Mouse (Mus musculus) heart, embryonic 14.5 days (tissue): ENCODE measurements at regions not wholly inside any gene's neighbourhood (a gene's known extent, or its start where the extent isn't known, plus 50 kb on each side); places are given as distances from the start of the nearest gene placed in this dataset.

Source experiments
- ATAC-seq: fragments of 200-750 bp; cut with Nextera tagmentation; 2 replicates; pipeline ENCODE4 v1.8.0; 2017; ENCODE audit warnings: low read depth, moderate TSS enrichment; ENCODE audit not compliant: insufficient number of reproducible peaks, insufficient read depth, low FRiP score
- H3K27ac ChIP-seq, 2 experiments: fragments of 200-500 bp in 1 of 2; fragments of 300-500 bp in 1 of 2; sonication (generic) in 1 of 2; replicated peaks in 1 of 2; 2 replicates each; pipeline ENCODE4 v1.5.1; 2012 to 2014; ENCODE audit warnings: low read depth in 2 of 2, low read length in 2 of 2, control low read depth in 1 of 2, mild to moderate bottlenecking in 1 of 2, mixed read lengths in 1 of 2; ENCODE audit not compliant: control insufficient read depth in 1 of 2, insufficient read depth in 1 of 2
- H3K27me3 ChIP-seq: fragments of 300-500 bp; sonication (generic); 2 replicates; pipeline ENCODE4 v1.6.1; 2014; ENCODE audit warnings: mild to moderate bottlenecking, low read length, control low read depth; ENCODE audit not compliant: control insufficient read depth, insufficient read depth
- H3K36me3 ChIP-seq: fragments of 300-500 bp; sonication (generic); 2 replicates; pipeline ENCODE4 v1.6.1; 2014; ENCODE audit warnings: mild to moderate bottlenecking, control low read depth, low read length, mixed read lengths; ENCODE audit not compliant: control insufficient read depth, insufficient read depth
- H3K4me1 ChIP-seq, 2 experiments: fragments of 200-500 bp in 1 of 2; fragments of 300-500 bp in 1 of 2; sonication (generic) in 1 of 2; 2 replicates each; pipeline ENCODE4 v1.6.1; 2012 to 2014; ENCODE audit warnings: low read length in 2 of 2, control low read depth in 1 of 2, mixed read lengths in 1 of 2; ENCODE audit not compliant: control insufficient read depth in 2 of 2, insufficient read depth in 2 of 2
- H3K4me2 ChIP-seq: fragments of 300-500 bp; sonication (generic); 2 replicates; pipeline ENCODE4 v1.6.1; 2014; ENCODE audit warnings: mild to moderate bottlenecking, low read length
- H3K4me3 ChIP-seq, 2 experiments: fragments of 200-500 bp in 1 of 2; fragments of 300-500 bp in 1 of 2; sonication (generic) in 1 of 2; 2 replicates each; pipeline ENCODE4 v1.5.1; 2012 to 2014; ENCODE audit warnings: low read length in 2 of 2, mild to moderate bottlenecking in 2 of 2, control low read depth in 1 of 2, low read depth in 1 of 2, moderate library complexity in 1 of 2; ENCODE audit not compliant: control insufficient read depth in 1 of 2, insufficient read depth in 1 of 2
- H3K9ac ChIP-seq: fragments of 300-500 bp; sonication (generic); 2 replicates; pipeline ENCODE4 v1.6.1; 2014; ENCODE audit warnings: mild to moderate bottlenecking, low read length
- H3K9me3 ChIP-seq: fragments of 300-500 bp; sonication (generic); 2 replicates; pipeline ENCODE4 v1.6.1; 2016; ENCODE audit warnings: low read length, control low read depth; ENCODE audit not compliant: control insufficient read depth
- WGBS: fragments of 180-500 bp; shearing (Covaris S2); extraction: QIAGEN DNeasy Blood & Tissue Kit; methylation state at CpG from one replicate; pipeline ENCODE4 v1.1.7; 2014; 5-methylcytosine and 5-hydroxymethylcytosine counted together

DNA sequence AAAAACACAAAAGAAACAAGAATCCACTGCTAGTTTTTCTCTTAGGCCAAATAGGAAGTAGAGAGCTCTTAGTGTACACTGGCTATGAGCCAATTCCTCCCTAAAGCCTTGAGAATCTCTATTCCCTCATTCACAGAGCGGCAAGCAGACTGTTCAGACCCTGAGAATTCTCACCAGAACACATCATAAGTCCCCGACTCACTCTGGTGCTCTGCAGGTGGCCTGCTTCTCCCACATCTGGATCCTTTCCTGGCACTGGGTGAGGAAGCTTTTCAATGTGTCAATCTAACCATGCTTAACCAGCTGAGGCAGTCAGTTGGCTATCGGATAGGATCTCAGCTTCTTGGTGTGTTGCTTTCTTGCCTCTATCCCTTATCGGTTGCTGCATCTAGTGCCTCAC lies 289.4 kb upstream of the Fam92a start:
- 53% methylated on average over 4 of the region's 4 CpGs for WGBS
- Histone ChIP-seq H3K4me1 (peaks cover 4 to 10% of the 10 kb centered on the region in 2 experiments; a peak in 3 of 4 replicates), H3K4me3 (no peak overlapping the region), H3K36me3 (no peaks in the 10 kb centered on the region), H3K4me2 (no peak overlapping the region), H3K9me3 (no peaks in the 10 kb centered on the region), H3K27me3 (no peaks in the 10 kb centered on the region), H3K27ac (no peak overlapping the region), H3K9ac (no peak overlapping the region)
- no peak for ATAC-seq

DNA sequence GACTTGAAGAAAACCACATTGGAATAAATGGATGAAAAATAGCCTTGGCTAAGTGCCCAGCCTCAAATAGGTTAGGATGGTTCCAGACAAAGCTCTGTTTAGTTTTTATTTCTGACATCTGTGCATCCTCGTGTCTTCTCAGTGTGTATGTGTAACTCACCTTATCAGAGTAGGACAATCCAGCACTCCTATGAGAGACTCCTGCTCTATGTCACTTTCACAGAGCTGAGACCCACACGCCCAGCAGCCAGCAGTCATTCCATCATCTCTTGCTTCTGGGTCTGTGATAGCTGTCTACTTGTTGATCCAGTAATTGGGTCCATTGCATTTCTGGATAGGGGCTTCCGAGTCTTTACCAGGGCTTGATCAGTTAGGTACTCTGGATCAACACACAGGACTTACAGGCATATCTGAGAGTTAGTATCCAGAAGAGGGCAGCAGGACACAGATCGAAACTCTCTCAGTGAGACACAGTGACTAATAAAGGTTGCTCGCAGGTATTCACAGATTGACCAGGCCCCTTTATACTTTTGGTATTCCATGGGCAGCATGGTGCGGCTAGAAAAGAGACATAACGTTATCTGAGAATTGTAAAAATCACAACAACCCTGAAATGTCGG lies 286.3 kb upstream of the Fam92a start:
- WGBS: 60% methylated on average over 8 of the region's 8 CpGs
- Histone ChIP-seq H3K27me3 (no peaks in the 10 kb centered on the region), H3K9me3 (no peaks in the 10 kb centered on the region), H3K4me2 (no peak overlapping the region), H3K9ac (no peak overlapping the region), H3K27ac (no peak overlapping the region), H3K4me1 (peaks cover 4 to 10% of the 10 kb centered on the region in 2 experiments; a peak in 3 of 4 replicates), H3K4me3 (no peak overlapping the region), H3K36me3 (no peaks in the 10 kb centered on the region)
- ATAC-seq: no peak

DNA sequence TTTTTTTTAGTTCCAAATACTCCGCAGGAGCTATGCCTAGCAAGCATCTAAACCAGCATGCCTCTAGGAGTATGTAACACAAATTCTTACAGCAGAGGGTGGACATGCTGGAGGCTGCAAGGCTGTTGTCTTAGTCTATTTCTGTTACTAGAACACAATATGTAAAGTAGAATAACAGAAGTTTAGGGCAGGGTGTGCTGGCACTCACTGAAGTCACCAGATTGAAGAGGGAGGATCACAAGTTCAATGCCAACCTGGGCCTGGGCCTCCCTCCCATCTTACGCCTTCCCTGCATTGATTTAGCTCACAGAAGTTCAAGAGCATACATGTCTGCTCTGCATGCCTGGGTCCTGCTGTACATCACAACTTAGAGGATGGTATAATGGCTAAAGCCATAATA lies 280.3 kb upstream of the Fam92a start:
- Histone ChIP-seq H3K4me2 (no peak overlapping the region), H3K27ac (no peak overlapping the region), H3K9ac (no peak overlapping the region), H3K27me3 (no peaks in the 10 kb centered on the region), H3K4me3 (no peak overlapping the region), H3K36me3 (no peaks in the 10 kb centered on the region), H3K9me3 (no peaks in the 10 kb centered on the region), H3K4me1 (no peaks in the 10 kb centered on the region)
- no peak for ATAC-seq
- 89% methylated on average over 2 of the region's 2 CpGs for WGBS

DNA sequence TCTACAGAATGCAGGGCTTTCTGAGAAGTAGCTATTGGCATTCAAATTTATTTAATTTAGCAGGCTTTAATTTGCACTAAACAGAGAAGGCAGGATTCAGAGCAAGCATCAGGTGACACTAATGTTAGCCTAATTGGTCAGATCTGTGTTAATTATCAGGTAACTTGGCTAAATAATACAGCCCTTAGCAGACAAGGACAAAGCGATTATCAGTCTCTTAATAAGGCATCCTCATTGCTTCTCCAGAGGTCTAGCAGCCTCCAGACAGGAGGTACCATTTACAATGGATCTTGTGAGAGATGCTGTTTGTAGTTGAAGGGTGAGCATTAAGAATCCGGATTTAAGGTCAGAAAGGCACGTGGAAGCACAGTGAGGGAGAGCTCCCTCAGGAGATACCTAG lies 253.7 kb upstream of the Fam92a start:
- no peak for ATAC-seq
- no peak overlapping the region for H3K9ac ChIP-seq
- 60% methylated on average over 3 of the region's 3 CpGs for WGBS

DNA sequence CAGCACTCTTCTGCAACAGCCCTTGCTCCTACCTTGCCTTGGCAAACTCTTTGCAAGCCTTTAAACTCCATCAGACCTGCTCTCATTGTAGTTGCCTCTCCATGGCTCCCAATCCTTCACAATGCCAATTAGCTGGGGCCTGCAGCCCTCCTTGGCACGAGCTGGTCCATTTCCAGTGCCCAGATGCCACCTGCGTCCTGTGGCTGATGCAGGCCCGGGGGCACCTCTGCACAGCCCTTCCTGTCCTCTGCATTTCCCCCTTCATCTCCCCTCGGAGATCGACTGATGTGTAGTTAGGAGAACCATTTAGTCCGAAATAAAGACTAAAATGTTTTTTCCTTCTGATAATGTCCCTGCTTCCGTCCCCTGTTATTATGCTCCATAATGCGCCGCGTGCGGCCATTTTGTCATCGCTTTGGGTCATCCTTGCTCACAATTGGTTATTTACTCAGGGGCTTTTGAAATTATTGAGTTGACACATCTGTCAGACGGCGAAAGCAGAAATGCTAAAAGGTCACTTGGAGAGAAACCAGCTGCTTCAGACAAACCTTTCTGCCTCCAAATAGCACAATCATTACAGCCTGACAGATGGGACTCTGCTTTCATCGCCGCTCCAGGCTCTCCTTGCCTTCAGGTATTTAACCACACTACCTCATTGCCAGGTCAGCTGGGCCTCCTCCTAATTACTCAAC lies 250.0 kb upstream of the Fam92a start:
- no peak for ATAC-seq
- no peak overlapping the region for H3K27ac ChIP-seq
- no peaks in the 10 kb centered on the region for H3K27me3 ChIP-seq
- H3K4me2 ChIP-seq: no peak overlapping the region
- H3K9me3 ChIP-seq: no peaks in the 10 kb centered on the region
- H3K36me3 ChIP-seq: no peaks in the 10 kb centered on the region
- peaks cover 0 to 2% of the 10 kb centered on the region in 2 experiments; a peak in 1 of 4 replicates for H3K4me1 ChIP-seq
- 78% methylated on average over 16 of the region's 16 CpGs for WGBS
- no peak overlapping the region for H3K9ac ChIP-seq
- no peak overlapping the region for H3K4me3 ChIP-seq

More for the DNA sequence above, 253.7 kb upstream of the Fam92a start:
- Histone ChIP-seq H3K27me3 (no peaks in the 10 kb centered on the region), H3K4me3 (no peak overlapping the region), H3K4me1 (peaks cover 0 to 3% of the 10 kb centered on the region in 2 experiments; a peak in 1 of 4 replicates), H3K27ac (no peak overlapping the region), H3K36me3 (no peaks in the 10 kb centered on the region), H3K4me2 (no peak overlapping the region), H3K9me3 (no peaks in the 10 kb centered on the region)

DNA sequence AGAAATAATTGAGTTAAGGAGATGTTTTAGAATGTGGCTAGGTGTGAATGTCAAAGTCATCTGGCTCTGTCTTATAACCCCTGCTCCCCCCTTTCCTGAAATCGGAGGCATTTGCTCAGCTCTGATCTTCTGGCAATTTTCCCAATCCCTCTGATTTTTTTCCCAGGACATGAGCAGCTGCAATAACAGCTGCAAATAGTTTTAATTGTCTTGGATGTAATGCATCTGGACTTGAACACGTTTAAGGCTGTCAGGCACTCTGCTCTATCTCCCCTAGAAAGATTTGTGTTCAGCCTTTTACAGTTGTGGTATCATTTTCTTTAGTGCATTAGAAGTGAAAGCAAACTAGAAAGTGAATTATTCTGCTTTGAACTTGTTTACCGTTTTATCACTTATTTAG lies 246.3 kb upstream of the Fam92a start:
- WGBS: 58% methylated on average over 3 of the region's 3 CpGs
- no peak overlapping the region for H3K27ac ChIP-seq
- no peak overlapping the region for H3K4me2 ChIP-seq
- no peaks in the 10 kb centered on the region for H3K27me3 ChIP-seq
- H3K4me1 ChIP-seq: no peaks in the 10 kb centered on the region; a peak in 1 of 4 replicates
- H3K9me3 ChIP-seq: no peaks in the 10 kb centered on the region
- H3K36me3 ChIP-seq: no peaks in the 10 kb centered on the region
- no peak for ATAC-seq
- no peak overlapping the region for H3K4me3 ChIP-seq
- H3K9ac ChIP-seq: no peak overlapping the region

DNA sequence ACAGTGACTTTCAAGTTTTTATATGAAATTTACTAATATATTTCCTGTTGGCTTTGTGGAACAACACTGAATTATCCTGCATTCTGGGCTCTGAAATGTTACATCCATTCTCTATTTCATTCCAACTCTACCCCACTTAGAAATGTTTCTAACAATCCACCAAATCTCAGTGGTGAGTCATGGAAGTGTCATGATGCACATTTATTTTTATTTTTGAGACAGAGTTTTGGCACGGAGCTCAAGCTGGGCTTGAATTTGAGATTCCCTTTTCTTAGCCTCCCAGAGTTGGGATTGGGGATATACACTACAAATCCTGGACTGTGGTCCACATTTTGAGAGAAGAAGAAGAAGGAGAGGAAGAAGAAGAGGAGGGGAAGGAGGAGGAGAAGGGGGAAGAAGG lies 223.5 kb upstream of the Fam92a start:
- 50% methylated on average over 1 of the region's 1 CpGs for WGBS
- no peak for ATAC-seq
- no peak overlapping the region for H3K9ac ChIP-seq

More for the DNA sequence above, 223.5 kb upstream of the Fam92a start:
- Histone ChIP-seq H3K4me2 (no peak overlapping the region), H3K27me3 (no peaks in the 10 kb centered on the region), H3K36me3 (no peaks in the 10 kb centered on the region), H3K9me3 (no peaks in the 10 kb centered on the region), H3K4me3 (no peak overlapping the region), H3K27ac (no peak overlapping the region), H3K4me1 (no peaks in the 10 kb centered on the region)
